Mouse (Mus musculus): ENCODE data around the gene Lag3. TPM values are rescaled to one million over a fixed set of nuclear protein-coding genes. Genes with fewer than 3 reads are reported as not detected.

Gene Lag3
- polyA plus RNA-seq, 1 experiment = 10.9 TPM

DNA sequence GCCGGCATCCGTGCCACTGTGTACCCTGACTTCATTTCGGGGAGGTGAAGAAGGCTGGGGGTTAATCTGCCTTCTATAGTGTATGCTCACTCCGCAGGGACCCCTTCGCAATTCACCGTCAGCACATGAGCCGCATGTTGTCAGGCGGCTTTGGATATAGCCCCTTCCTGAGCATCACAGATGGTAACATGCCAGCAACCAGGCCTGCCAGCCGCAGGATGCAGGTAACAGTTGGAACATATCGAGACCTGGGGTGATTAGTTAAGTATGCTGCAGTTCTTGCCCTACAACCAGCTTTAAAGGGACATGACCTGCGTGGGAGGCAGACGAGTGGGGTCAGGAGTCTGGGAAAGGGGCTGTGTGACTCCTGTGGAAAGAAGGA lies 20.8 kb upstream of the Lag3 start:
- Histone ChIP-seq H3K4me3 (ENCODE audit: extremely low read depth, insufficient read depth, insufficient read length) (peak overlapping the region; percentile 76; the same call in 1 of the 2 replicates), H3K27me3 (ENCODE audit: control insufficient read depth, insufficient read depth, low read length) (no peaks in the 10 kb centered on the region), H3K27ac (ENCODE audit: insufficient read depth, low read length) (no peak overlapping the region), H3K4me1 (ENCODE audit: control insufficient read depth, insufficient read depth, insufficient read length) (peaks cover 6% of the 10 kb centered on the region; the same call in 1 of the 2 replicates), H3K36me3 (ENCODE audit: control insufficient read depth, insufficient read depth, low read length) (peaks cover 11% of the 10 kb centered on the region)
- no peak for TF ChIP-seq POLR2A (IDR thresholded peaks at IDR 0.05; ENCODE audit: low read depth, low read length)
- TF ChIP-seq CTCF (IDR thresholded peaks at IDR 0.05; ENCODE audit: extremely low read depth, insufficient read depth, insufficient read length, insufficient replicate concordance) = no peak
- no peak for DNase-seq (ENCODE audit: low read depth in 1 of 2, low spot score in 2 of 2)
- WGBS = 77% methylated on average over 12 of the region's 12 CpGs

DNA sequence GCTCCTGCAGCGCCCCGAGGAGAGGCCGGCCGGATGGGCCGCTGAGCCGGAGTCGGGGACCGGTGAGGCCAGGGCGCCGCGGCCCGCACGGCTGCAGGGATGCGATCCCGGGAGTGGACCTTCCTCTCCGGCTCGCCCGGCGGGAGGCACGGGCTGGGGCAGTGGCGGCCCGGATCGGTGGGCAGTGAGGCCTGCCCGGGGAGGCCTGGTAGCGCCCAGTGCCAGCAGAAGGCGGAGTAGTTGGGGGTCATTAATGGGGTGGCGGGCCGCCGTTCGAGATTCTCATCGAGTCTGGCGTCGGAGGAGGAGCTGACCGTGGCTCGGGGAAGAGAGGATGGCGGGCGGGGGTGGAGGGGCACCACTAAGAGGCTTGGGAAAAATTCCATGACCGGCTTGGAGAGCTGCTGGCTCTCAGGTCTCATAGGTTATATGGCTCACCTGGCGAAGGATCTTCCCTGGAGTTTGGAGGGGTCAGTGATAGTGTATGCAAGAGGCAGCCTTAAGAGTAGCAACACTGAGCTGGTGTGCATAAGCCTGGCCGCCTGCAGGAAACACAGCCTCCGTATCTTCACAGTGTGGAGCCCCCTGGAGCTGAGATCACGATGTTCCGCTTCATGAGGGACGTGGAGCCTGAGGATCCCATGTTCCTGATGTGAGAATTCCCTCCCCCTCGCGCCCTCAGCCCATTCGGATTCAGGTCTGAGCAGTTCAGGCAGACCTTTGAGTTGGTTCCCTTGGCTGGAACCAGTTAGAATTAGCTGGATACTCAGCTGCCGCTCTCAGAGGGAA lies 20.2 kb upstream of the Lag3 start:
- peak overlapping the region; percentile 76 for H3K4me3 ChIP-seq (ENCODE audit: extremely low read depth, insufficient read depth, insufficient read length)
- H3K36me3 ChIP-seq (ENCODE audit: control insufficient read depth, insufficient read depth, low read length) = peaks cover 11% of the 10 kb centered on the region
- H3K27ac ChIP-seq (ENCODE audit: insufficient read depth, low read length) = peak overlapping the region; percentile 56
- H3K4me1 ChIP-seq (ENCODE audit: control insufficient read depth, insufficient read depth, insufficient read length) = peaks cover 6% of the 10 kb centered on the region; the same call in 1 of the 2 replicates
- TF ChIP-seq POLR2A (IDR thresholded peaks at IDR 0.05; ENCODE audit: low read depth, low read length) = no peak
- TF ChIP-seq CTCF (IDR thresholded peaks at IDR 0.05; ENCODE audit: extremely low read depth, insufficient read depth, insufficient read length, insufficient replicate concordance) = no peak
- no peak for DNase-seq (ENCODE audit: low read depth in 1 of 2, low spot score in 2 of 2)
- H3K27me3 ChIP-seq (ENCODE audit: control insufficient read depth, insufficient read depth, low read length) = no peaks in the 10 kb centered on the region
- WGBS = 4% methylated on average over 47 of the region's 48 CpGs

DNA sequence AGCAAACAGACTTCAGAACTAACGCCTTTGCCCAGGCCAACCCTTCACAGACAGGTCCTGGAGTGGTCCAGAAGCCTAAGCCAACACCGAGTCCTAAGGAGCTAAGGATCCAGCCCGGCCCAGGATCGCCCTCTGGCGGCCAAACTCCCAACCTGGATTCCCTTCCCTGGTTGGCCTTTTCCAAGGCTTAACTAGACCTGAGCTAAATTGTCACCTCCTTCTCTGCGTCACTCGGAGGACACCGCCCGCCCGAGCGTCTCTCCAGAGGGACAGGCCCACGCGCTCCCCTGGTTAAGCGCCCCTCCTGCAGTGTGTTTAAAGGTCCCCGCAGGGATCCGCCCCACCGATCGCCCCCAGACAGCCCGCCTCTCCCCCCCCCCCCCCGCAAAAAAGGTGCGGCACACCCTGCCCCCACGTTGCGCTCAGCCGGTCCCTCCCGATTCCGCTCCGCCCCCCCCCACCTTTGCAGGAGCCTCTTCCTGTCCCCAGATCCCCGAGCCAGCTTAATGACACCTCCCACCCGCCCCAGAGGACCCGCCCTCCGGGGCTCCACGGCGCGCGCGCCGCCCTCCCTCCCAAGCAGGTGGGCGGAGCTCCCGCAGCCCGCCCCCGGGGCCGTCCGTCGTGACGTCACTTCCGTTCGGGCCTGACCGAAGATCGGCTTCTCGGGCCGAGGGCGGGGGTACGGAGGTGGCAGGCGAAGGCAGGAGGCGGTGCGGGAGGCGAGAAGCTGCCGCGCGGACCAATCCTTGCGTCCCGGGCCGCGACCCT lies 19.4 kb upstream of the Lag3 start, which contains the start of gene Mlf2:
Mlf2 (plus strand) TSS at position 633 of the 771 bp plus-strand sequence.
- peak; percentile 86 for TF ChIP-seq CTCF (IDR thresholded peaks at IDR 0.05; ENCODE audit: extremely low read depth, insufficient read depth, insufficient read length, insufficient replicate concordance)
- peak; percentile 69 for TF ChIP-seq POLR2A (IDR thresholded peaks at IDR 0.05; ENCODE audit: low read depth, low read length)
- DNase-seq (ENCODE audit: low read depth in 1 of 2, low spot score in 2 of 2) = peak; percentile 93 to 96
- Histone ChIP-seq H3K36me3 (ENCODE audit: control insufficient read depth, insufficient read depth, low read length) (peaks cover 11% of the 10 kb centered on the region), H3K27me3 (ENCODE audit: control insufficient read depth, insufficient read depth, low read length) (no peaks in the 10 kb centered on the region), H3K27ac (ENCODE audit: insufficient read depth, low read length) (peak within 1 kb of the TSS; percentile 84), H3K4me1 (ENCODE audit: control insufficient read depth, insufficient read depth, insufficient read length) (peaks cover 6% of the 10 kb centered on the region; the same call in 1 of the 2 replicates), H3K4me3 (ENCODE audit: extremely low read depth, insufficient read depth, insufficient read length) (peak within 1 kb of the TSS; percentile 76)
- under 1% methylated on average over 56 of the region's 64 CpGs for WGBS

DNA sequence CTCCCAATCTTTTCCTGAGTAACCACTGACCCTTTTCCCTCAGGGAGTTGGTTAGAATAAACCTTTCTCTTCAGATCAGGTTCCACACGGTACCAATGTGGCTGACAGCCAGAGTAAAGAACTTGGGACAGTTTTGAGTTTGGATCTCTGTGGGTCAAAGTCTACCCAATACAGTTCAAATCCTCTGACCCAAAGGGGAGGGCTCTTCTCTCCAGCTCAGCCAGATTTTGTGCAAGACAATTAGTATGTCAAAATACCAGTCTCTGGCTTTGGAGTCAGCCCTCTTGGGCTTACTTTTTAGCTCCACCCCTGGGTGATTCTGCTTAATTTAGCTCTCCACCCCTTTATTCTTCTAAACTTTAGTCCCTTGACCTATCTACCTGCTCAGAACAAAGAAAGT lies 18.7 kb upstream of the Lag3 start:
- 62% methylated on average over 1 of the region's 1 CpGs for WGBS
- Histone ChIP-seq H3K27ac (ENCODE audit: insufficient read depth, low read length) (peak overlapping the region; percentile 84), H3K4me3 (ENCODE audit: extremely low read depth, insufficient read depth, insufficient read length) (no peak overlapping the region; the same call in 1 of the 2 replicates)

DNA sequence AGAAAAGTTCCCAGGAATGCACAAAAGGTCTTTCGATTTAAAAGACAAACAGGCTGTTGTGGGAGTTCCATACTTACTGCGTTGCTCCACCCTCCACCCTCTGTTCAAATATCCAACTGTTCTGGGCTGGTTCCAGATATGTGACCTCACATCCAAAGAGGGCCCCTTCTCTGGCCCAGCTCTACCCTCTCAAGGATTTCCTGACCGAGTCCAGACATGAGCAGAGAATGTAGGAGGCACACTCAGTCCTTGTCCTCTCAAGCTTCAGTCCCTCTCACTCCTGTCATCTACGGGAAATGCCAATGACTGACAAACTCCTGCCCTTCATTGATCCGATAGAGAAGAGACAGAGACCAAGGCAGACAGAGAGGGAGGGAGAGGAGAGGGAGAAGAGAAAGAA lies 14.4 kb upstream of the Lag3 start:
- H3K36me3 ChIP-seq (ENCODE audit: control insufficient read depth, insufficient read depth, low read length) = no peaks in the 10 kb centered on the region
- no peaks in the 10 kb centered on the region for H3K27me3 ChIP-seq (ENCODE audit: control insufficient read depth, insufficient read depth, low read length)
- TF ChIP-seq CTCF (IDR thresholded peaks at IDR 0.05; ENCODE audit: extremely low read depth, insufficient read depth, insufficient read length, insufficient replicate concordance) = no peak
- TF ChIP-seq POLR2A (IDR thresholded peaks at IDR 0.05; ENCODE audit: low read depth, low read length) = no peak
- H3K27ac ChIP-seq (ENCODE audit: insufficient read depth, low read length) = no peak overlapping the region
- no peak for DNase-seq (ENCODE audit: low read depth in 1 of 2, low spot score in 2 of 2)
- 59% methylated on average over 5 of the region's 5 CpGs for WGBS
- H3K4me3 ChIP-seq (ENCODE audit: extremely low read depth, insufficient read depth, insufficient read length) = no peak overlapping the region
- peaks cover 4% of the 10 kb centered on the region; the same call in 1 of the 2 replicates for H3K4me1 ChIP-seq (ENCODE audit: control insufficient read depth, insufficient read depth, insufficient read length)

More for the DNA sequence above, 18.7 kb upstream of the Lag3 start:
- TF ChIP-seq POLR2A (IDR thresholded peaks at IDR 0.05; ENCODE audit: low read depth, low read length) = no peak
- TF ChIP-seq CTCF (IDR thresholded peaks at IDR 0.05; ENCODE audit: extremely low read depth, insufficient read depth, insufficient read length, insufficient replicate concordance) = no peak
- H3K4me1 ChIP-seq (ENCODE audit: control insufficient read depth, insufficient read depth, insufficient read length) = peaks cover 6% of the 10 kb centered on the region; the same call in 1 of the 2 replicates
- no peak for DNase-seq (ENCODE audit: low read depth in 1 of 2, low spot score in 2 of 2)
- no peaks in the 10 kb centered on the region for H3K27me3 ChIP-seq (ENCODE audit: control insufficient read depth, insufficient read depth, low read length)
- peaks cover 10% of the 10 kb centered on the region for H3K36me3 ChIP-seq (ENCODE audit: control insufficient read depth, insufficient read depth, low read length)

DNA sequence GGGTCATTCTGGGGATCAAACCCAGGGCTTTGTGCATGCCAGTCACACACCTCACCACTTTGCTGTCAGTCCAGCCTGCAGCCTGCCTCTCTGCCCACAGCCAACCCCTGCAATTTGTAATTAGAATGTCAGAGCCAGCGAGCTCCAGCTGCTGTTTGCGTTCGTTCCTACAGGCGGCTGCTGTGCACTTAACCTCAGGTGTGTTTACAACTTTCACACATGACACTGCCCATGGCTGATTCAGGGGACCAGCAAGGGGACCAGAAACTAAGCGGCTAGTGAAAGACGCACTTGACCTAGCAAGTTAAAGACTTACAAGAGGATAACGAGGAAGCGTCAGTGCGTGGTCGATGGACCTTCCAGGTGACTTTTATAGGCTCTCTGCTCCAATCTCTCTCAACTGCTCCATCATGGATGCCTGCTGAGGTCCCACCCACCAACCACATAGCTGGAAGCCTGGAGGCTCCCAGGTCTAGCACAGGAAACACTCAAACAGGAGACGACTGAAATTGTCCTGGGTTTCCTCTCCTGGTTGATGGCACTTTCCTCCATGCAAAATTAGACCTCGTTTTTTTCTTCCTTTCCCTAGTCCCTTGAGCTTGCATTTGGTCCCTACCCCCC lies 13.8 kb upstream of the Lag3 start:
- no peak overlapping the region for H3K4me3 ChIP-seq (ENCODE audit: extremely low read depth, insufficient read depth, insufficient read length)
- DNase-seq (ENCODE audit: low read depth in 1 of 2, low spot score in 2 of 2) = no peak
- H3K36me3 ChIP-seq (ENCODE audit: control insufficient read depth, insufficient read depth, low read length) = no peaks in the 10 kb centered on the region
- WGBS = 66% methylated on average over 12 of the region's 12 CpGs
- TF ChIP-seq CTCF (IDR thresholded peaks at IDR 0.05; ENCODE audit: extremely low read depth, insufficient read depth, insufficient read length, insufficient replicate concordance) (no peak), POLR2A (IDR thresholded peaks at IDR 0.05; ENCODE audit: low read depth, low read length) (no peak)
- peaks cover 4% of the 10 kb centered on the region; the same call in 1 of the 2 replicates for H3K4me1 ChIP-seq (ENCODE audit: control insufficient read depth, insufficient read depth, insufficient read length)
- H3K27ac ChIP-seq (ENCODE audit: insufficient read depth, low read length) = no peak overlapping the region
- no peaks in the 10 kb centered on the region for H3K27me3 ChIP-seq (ENCODE audit: control insufficient read depth, insufficient read depth, low read length)
